Mouse (Mus musculus): ENCODE measurements around the gene Wwox. TPM values are rescaled to one million over a fixed set of nuclear protein-coding genes. Genes with fewer than 3 reads are reported as not detected.
A peak's percentile ranks its signal among the peaks of the same experiment; 100 is the strongest.

Wwox gene
- total RNA-seq, 4 experiments from 2014 or later: 3.8 to 6.4 (median 5.2) TPM

- DNase-seq (ENCODE audit: low spot score): no peak
Observed at GRCm38 (mm10) chr8:115158721-115159111, 719.3 kb downstream of the Wwox start.

- DNase-seq (ENCODE audit: low spot score): peak; percentile 22
Observed at GRCm38 (mm10) chr8:115159208-115159607, 719.8 kb downstream of the Wwox start.

GRCm38 (mm10) chr8:115159711-115160374 lies 720.4 kb downstream of the Wwox start:
- DNase-seq (ENCODE audit: low spot score): peak; percentile 31

GRCm38 (mm10) chr8:115160407-115160806 lies 721.0 kb downstream of the Wwox start:
- DNase-seq (ENCODE audit: low spot score): no peak

- no peak for DNase-seq (ENCODE audit: low spot score)
Observed at GRCm38 (mm10) chr8:115161520-115161919, 722.1 kb downstream of the Wwox start.

GRCm38 (mm10) chr8:115164872-115165271 lies 725.4 kb downstream of the Wwox start:
- no peak for DNase-seq (ENCODE audit: low spot score)

GRCm38 (mm10) chr8:115173634-115174081 lies 734.2 kb downstream of the Wwox start:
- DNase-seq (ENCODE audit: low spot score): no peak

- no peak for DNase-seq (ENCODE audit: low spot score)
Observed at GRCm38 (mm10) chr8:115185431-115185964, 746.0 kb downstream of the Wwox start.

- DNase-seq (ENCODE audit: low spot score): no peak
Observed at GRCm38 (mm10) chr8:115186121-115186811, 746.8 kb downstream of the Wwox start.

- DNase-seq (ENCODE audit: low spot score): no peak
Observed at GRCm38 (mm10) chr8:115186882-115187281, 747.4 kb downstream of the Wwox start.

GRCm38 (mm10) chr8:115188446-115188845 lies 749.0 kb downstream of the Wwox start:
- no peak for DNase-seq (ENCODE audit: low spot score)

- no peak for DNase-seq (ENCODE audit: low spot score)
Observed at GRCm38 (mm10) chr8:115189836-115190235, 750.4 kb downstream of the Wwox start.

- no peak for DNase-seq (ENCODE audit: low spot score)
Observed at GRCm38 (mm10) chr8:115193767-115194166, 754.3 kb downstream of the Wwox start.

GRCm38 (mm10) chr8:115195334-115195733 lies 755.9 kb downstream of the Wwox start:
- DNase-seq (ENCODE audit: low spot score): no peak

GRCm38 (mm10) chr8:115196859-115197258 lies 757.4 kb downstream of the Wwox start:
- no peak for DNase-seq (ENCODE audit: low spot score)

- no peak for DNase-seq (ENCODE audit: low spot score)
Observed at GRCm38 (mm10) chr8:115199204-115199603, 759.7 kb downstream of the Wwox start.

GRCm38 (mm10) chr8:115199616-115200150 lies 760.2 kb downstream of the Wwox start:
- no peak for DNase-seq (ENCODE audit: low spot score)

GRCm38 (mm10) chr8:115201726-115202125 lies 762.3 kb downstream of the Wwox start:
- DNase-seq (ENCODE audit: low spot score): no peak

GRCm38 (mm10) chr8:115207480-115207879 lies 768.0 kb downstream of the Wwox start:
- DNase-seq (ENCODE audit: low spot score): no peak

GRCm38 (mm10) chr8:115208415-115209192 lies 769.1 kb downstream of the Wwox start:
- no peak for DNase-seq (ENCODE audit: low spot score)

GRCm38 (mm10) chr8:115210014-115210413 lies 770.6 kb downstream of the Wwox start:
- no peak for DNase-seq (ENCODE audit: low spot score)

- DNase-seq (ENCODE audit: low spot score): no peak
Observed at GRCm38 (mm10) chr8:115213126-115213525, 773.7 kb downstream of the Wwox start.

Data from heart, adult 8-10 months (tissue).